Mouse (Mus musculus): Measurements from ENCODE around the gene Bcas3. TPM values are rescaled to one million over a fixed set of nuclear protein-coding genes. Genes with fewer than 3 reads are reported as not detected.

The Bcas3 gene
- polyA plus RNA-seq, 2 experiments, result 22.2 to 28.2 TPM

- Histone ChIP-seq H3K9me3 (ENCODE audit: control insufficient read depth, low read length) (no peaks in the 10 kb centered on the region), H3K27ac (replicated peaks; ENCODE audit: low read depth, low read length) (no peak overlapping the region), H3K9ac (ENCODE audit: low read depth, low read length, severe bottlenecking) (no peak overlapping the region), H3K27me3 (ENCODE audit: control insufficient read depth, insufficient read depth, low read length) (no peaks in the 10 kb centered on the region), H3K36me3 (ENCODE audit: control insufficient read depth, insufficient read depth, low read length) (no peaks in the 10 kb centered on the region), H3K4me2 (replicated peaks; ENCODE audit: low read depth, low read length, severe bottlenecking) (no peak overlapping the region), H3K4me3 (replicated peaks; ENCODE audit: low read length) (no peak overlapping the region), H3K4me1 (ENCODE audit: control insufficient read depth, insufficient read depth, low read length) (no peaks in the 10 kb centered on the region)
- DNase-seq (ENCODE audit: low spot score) (no peak), ATAC-seq (ENCODE audit: low FRiP score, low read depth) (no peak)
- 60% methylated on average over 6 of the region's 6 CpGs for WGBS
- TF ChIP-seq POLR2A (IDR thresholded peaks at IDR 0.05; ENCODE audit: borderline replicate concordance, extremely low read depth, insufficient read depth, insufficient read length), result no peak
Observed at GRCm38 (mm10) chr11:85485197-85485940, 132.4 kb downstream of the Bcas3 start.

GRCm38 (mm10) chr11:85487501-85487900 is 134.5 kb downstream of the Bcas3 start:
- no peak overlapping the region for H3K4me3 ChIP-seq (replicated peaks; ENCODE audit: low read length)
- H3K4me2 ChIP-seq (replicated peaks; ENCODE audit: low read depth, low read length, severe bottlenecking), result no peak overlapping the region
- H3K27me3 ChIP-seq (ENCODE audit: control insufficient read depth, insufficient read depth, low read length), result no peaks in the 10 kb centered on the region
- peak overlapping the region; percentile 18; the same call in 1 of the 2 replicates for H3K9ac ChIP-seq (ENCODE audit: low read depth, low read length, severe bottlenecking)
- ATAC-seq (ENCODE audit: low FRiP score, low read depth) (no peak), DNase-seq (ENCODE audit: low spot score) (no peak)
- H3K27ac ChIP-seq (replicated peaks; ENCODE audit: low read depth, low read length), result no peak overlapping the region
- no peaks in the 10 kb centered on the region for H3K36me3 ChIP-seq (ENCODE audit: control insufficient read depth, insufficient read depth, low read length)
- 32% methylated on average over 7 of the region's 7 CpGs for WGBS
- H3K4me1 ChIP-seq (ENCODE audit: control insufficient read depth, insufficient read depth, low read length), result peaks cover 6% of the 10 kb centered on the region
- H3K9me3 ChIP-seq (ENCODE audit: control insufficient read depth, low read length), result no peaks in the 10 kb centered on the region
- no peak for TF ChIP-seq POLR2A (IDR thresholded peaks at IDR 0.05; ENCODE audit: borderline replicate concordance, extremely low read depth, insufficient read depth, insufficient read length)

DNA sequence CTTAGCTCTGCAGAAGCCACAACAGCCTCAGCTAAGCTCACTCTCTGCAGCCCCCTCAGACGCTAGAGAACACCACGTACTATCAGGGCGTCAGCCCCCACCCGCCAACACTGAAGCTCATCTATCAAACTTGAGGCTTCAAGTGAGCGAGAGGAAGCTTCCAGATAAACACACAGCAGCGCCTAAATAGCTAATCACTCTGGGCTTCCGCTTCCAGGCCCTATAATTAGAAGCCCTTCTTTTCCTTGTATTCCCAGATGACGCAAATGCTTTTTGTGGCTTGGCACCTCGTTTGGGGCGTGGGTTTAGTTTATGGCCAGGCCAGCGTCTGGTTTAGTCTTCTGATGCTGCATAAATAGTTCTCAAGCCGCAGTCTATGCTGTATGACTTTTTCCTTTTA is 139.3 kb downstream of the Bcas3 start:
- no peak for TF ChIP-seq POLR2A (IDR thresholded peaks at IDR 0.05; ENCODE audit: borderline replicate concordance, extremely low read depth, insufficient read depth, insufficient read length)
- no peaks in the 10 kb centered on the region; the same call in 1 of the 2 replicates for H3K36me3 ChIP-seq (ENCODE audit: control insufficient read depth, insufficient read depth, low read length)
- no peak overlapping the region for H3K9ac ChIP-seq (ENCODE audit: low read depth, low read length, severe bottlenecking)
- H3K4me1 ChIP-seq (ENCODE audit: control insufficient read depth, insufficient read depth, low read length), result peaks cover 13% of the 10 kb centered on the region
- peak overlapping the region; percentile 23; the same call in 1 of the 2 replicates for H3K4me2 ChIP-seq (replicated peaks; ENCODE audit: low read depth, low read length, severe bottlenecking)
- no peaks in the 10 kb centered on the region for H3K9me3 ChIP-seq (ENCODE audit: control insufficient read depth, low read length)
- DNase-seq (ENCODE audit: low spot score), result peak; percentile 58
- WGBS, result 6% methylated on average over 12 of the region's 12 CpGs
- no peak overlapping the region for H3K4me3 ChIP-seq (replicated peaks; ENCODE audit: low read length)
- H3K27me3 ChIP-seq (ENCODE audit: control insufficient read depth, insufficient read depth, low read length), result no peaks in the 10 kb centered on the region
- no peak overlapping the region for H3K27ac ChIP-seq (replicated peaks; ENCODE audit: low read depth, low read length)
- ATAC-seq (ENCODE audit: low FRiP score, low read depth), result no peak

GRCm38 (mm10) chr11:85492666-85493065 is 139.7 kb downstream of the Bcas3 start:
- WGBS, result 24% methylated on average over 3 of the region's 3 CpGs
- peaks cover 13% of the 10 kb centered on the region for H3K4me1 ChIP-seq (ENCODE audit: control insufficient read depth, insufficient read depth, low read length)
- ATAC-seq (ENCODE audit: low FRiP score, low read depth), result no peak
- H3K36me3 ChIP-seq (ENCODE audit: control insufficient read depth, insufficient read depth, low read length), result no peaks in the 10 kb centered on the region; the same call in 1 of the 2 replicates
- H3K27me3 ChIP-seq (ENCODE audit: control insufficient read depth, insufficient read depth, low read length), result no peaks in the 10 kb centered on the region
- H3K4me2 ChIP-seq (replicated peaks; ENCODE audit: low read depth, low read length, severe bottlenecking), result peak overlapping the region; percentile 23; the same call in 1 of the 2 replicates
- no peak for TF ChIP-seq POLR2A (IDR thresholded peaks at IDR 0.05; ENCODE audit: borderline replicate concordance, extremely low read depth, insufficient read depth, insufficient read length)
- no peak for DNase-seq (ENCODE audit: low spot score)
- H3K4me3 ChIP-seq (replicated peaks; ENCODE audit: low read length), result no peak overlapping the region
- no peak overlapping the region for H3K27ac ChIP-seq (replicated peaks; ENCODE audit: low read depth, low read length)
- no peaks in the 10 kb centered on the region for H3K9me3 ChIP-seq (ENCODE audit: control insufficient read depth, low read length)
- no peak overlapping the region for H3K9ac ChIP-seq (ENCODE audit: low read depth, low read length, severe bottlenecking)

DNA sequence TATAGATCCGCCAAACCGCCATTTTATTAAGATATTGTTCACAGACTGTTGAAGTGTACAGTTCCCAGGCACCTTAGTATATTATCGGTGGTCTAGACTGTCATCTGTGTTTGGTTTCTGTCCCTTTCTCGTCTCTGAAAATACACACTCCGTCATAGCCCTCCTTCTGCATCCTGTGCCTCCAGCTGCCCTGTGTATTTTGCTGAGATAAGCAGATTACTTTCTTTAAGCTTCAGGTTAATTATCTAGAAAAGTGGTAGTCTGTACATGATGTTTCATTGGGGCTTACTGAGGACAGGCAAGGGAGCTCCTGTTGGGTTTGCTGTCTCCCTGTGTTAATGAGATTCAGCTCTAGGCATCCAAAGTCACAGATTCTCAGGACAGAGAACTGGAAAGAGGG is 146.6 kb downstream of the Bcas3 start:
- no peaks in the 10 kb centered on the region for H3K9me3 ChIP-seq (ENCODE audit: control insufficient read depth, low read length)
- no peak overlapping the region for H3K4me3 ChIP-seq (replicated peaks; ENCODE audit: low read length)
- H3K27ac ChIP-seq (replicated peaks; ENCODE audit: low read depth, low read length), result no peak overlapping the region
- no peak overlapping the region for H3K4me2 ChIP-seq (replicated peaks; ENCODE audit: low read depth, low read length, severe bottlenecking)
- H3K9ac ChIP-seq (ENCODE audit: low read depth, low read length, severe bottlenecking), result no peak overlapping the region
- no peak for DNase-seq (ENCODE audit: low spot score)
- TF ChIP-seq POLR2A (IDR thresholded peaks at IDR 0.05; ENCODE audit: borderline replicate concordance, extremely low read depth, insufficient read depth, insufficient read length), result no peak
- WGBS, result 78% methylated on average over 5 of the region's 5 CpGs
- ATAC-seq (ENCODE audit: low FRiP score, low read depth), result no peak
- H3K36me3 ChIP-seq (ENCODE audit: control insufficient read depth, insufficient read depth, low read length), result no peaks in the 10 kb centered on the region; the same call in 1 of the 2 replicates
- H3K4me1 ChIP-seq (ENCODE audit: control insufficient read depth, insufficient read depth, low read length), result no peaks in the 10 kb centered on the region
- H3K27me3 ChIP-seq (ENCODE audit: control insufficient read depth, insufficient read depth, low read length), result no peaks in the 10 kb centered on the region
